Mouse (Mus musculus) embryo, embryonic 9.5 days (tissue): ENCODE data around the gene Ctdnep1.

ENCODE experiments used
- DNase-seq: peaks from one replicate; pipeline ENCODE4 v3.0.0-alpha.2; 2017; ENCODE audit errors: extremely low spot score

Gene Ctdnep1

DNA sequence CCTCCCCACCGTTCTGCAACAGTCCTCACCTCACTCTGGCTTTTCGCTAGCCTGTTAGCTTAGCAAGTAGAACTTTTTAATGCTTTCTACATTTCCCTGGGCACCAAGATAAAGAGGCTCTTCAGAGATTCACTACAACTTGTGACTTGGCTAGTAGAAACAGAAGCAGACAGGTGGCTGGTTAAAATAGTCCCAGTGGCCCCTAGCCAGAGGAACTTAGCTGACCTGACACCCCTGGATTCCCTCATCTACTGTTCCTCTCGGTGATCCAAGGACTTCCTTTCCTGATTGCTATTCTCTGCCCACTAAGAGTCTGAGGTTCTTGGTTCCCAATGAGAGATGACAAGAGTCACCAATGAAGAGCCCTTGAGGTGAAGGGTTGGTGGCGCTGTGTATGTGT lies 2.4 kb downstream of the Ctdnep1 start:
- DNase-seq = no peak

GRCm38 (mm10) chr11:69984431-69984830 lies 3.5 kb downstream of the Ctdnep1 start:
- no peak for DNase-seq

DNA sequence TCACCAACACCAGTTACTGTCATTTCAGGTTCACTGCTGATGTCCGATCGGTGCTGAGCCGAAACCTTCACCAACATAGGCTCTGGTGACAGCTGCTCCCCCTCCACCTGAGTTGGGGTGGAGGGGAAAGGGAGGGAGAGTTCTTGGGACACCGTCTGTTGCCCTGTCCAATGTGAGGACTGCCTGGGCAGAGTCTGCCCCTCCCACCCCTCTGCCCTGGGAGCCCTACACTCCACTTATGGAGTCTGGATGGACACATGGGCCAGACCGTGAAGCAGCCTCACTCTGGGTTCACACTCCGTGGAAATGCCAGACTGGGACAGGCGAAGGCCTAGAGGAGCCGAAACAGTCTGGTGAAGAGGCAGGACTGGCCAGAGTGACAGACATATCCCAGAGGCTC lies 9.0 kb downstream of the Ctdnep1 start:
- no peak for DNase-seq

- peak; percentile 95 for DNase-seq
Observed at GRCm38 (mm10) chr11:69990850-69991691, 10.1 kb downstream of the Ctdnep1 start, which contains the start of gene Gabarap. Gene Gabarap (plus strand): TSS chr11:69991143.

DNA sequence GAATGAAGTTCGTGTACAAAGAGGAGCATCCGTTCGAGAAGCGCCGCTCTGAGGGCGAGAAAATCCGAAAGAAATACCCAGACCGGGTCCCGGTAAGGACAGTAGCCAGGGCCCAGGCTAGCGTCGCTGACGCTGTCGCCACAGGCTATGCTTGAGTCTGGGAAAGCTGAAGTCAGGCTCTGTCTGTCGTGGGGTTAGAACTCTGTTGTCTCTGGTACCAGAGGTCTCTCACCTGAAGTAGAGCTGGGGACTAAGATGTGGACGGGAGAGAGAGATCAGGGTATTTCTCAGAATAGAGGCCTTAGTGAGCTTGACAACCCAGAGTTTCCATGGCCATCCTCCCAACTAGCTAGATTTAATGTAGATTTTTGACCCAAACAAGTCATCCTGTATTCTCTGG lies 10.8 kb downstream of the Ctdnep1 start:
- no peak for DNase-seq

DNA sequence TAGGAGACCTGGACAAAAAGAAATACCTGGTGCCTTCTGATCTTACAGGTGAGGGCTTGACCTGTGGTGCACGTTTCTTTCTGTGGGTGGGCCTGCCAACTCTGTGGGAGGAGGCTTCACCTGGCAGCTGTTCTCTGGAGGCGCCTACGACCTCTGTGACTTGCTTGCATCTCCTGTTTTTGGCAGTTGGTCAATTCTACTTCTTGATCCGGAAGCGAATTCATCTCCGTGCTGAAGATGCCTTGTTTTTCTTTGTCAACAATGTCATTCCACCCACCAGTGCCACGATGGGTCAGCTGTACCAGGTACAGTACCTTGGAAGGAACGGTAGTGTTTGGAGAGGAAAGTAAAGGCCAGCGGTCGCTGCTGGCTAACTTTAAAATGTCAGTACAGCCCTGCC lies 11.4 kb downstream of the Ctdnep1 start:
- no peak for DNase-seq

GRCm38 (mm10) chr11:69992932-69993331 lies 12.0 kb downstream of the Ctdnep1 start:
- DNase-seq = no peak

GRCm38 (mm10) chr11:69994401-69995090 lies 13.6 kb downstream of the Ctdnep1 start:
- DNase-seq = no peak

DNA sequence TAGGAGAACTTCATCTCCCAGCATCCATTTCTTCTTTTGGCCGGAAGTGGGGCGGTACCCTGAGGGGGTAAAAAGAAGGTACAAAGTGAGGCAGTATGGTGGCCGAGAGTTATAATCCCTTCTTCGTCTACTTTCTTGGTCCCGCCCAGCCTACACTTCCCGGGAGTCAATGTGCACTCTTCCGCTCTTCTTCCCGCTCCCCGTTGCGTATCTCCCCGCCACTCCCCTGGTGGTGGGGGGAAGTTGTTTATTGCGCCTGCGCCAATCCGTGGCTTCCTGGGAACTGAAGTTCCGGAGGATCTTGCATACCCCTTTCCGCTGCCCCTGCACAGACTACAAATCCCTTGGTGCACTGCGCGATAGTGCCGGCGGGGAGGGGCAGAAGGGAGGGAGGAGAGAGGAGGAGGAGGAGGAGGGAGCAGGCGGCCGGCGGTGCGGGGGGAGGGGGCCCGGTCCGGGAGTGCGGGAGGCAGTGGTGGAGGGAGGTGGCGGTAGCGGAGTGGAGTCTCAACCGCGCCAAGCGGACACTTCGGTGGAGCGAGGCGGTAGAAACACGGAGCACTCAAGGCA lies 14.5 kb downstream of the Ctdnep1 start, which contains the start of gene Phf23:
Gene Phf23, plus strand, starts transcription at position 387 of the 570 bp plus-strand sequence.
- peak; percentile 99 for DNase-seq

DNA sequence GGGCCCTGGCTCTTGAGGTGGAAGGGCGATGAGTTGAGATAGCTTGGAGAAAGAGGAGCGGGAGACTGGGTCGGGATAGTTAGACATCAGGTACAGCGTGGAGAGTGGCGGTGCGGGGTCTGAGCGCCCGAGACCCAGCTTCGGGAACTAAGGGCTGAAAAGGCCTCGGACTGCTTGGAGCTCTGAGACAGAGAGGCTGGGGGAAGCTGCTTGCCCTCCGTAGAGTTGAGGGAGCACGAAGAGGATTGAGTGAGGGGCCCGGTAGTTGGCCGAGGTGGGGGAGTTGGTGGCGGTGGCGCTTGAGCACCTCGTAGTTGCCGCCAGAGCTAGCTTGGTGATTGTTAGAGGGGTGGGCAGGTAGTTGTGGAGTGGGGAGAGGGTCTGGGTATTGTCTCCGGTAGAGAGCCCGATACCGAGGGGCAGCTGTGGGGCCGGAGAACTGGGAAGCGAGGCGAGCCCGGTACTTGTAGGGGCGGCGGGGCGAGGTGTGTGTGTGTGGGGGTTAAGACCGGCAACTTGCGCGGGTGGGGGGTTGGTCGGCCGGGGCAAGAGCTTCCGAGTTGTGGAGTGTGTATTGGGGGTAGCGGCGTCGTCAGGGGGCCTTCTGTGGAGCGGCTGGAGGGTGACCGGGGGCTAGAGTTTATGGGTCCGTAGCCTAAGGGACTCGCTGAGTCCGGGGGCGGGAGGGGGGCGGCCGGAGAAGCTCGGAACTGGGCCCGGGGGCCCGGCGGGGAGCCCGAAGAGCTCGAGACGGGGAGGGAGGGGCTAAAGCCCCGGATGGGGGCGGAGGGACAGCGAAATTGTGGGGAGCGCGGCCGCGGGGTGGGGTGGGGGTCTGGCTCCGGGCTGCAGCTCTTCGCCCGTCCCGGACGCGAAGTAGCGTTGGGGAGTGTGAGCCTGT lies 15.5 kb downstream of the Ctdnep1 start:
- no peak for DNase-seq

GRCm38 (mm10) chr11:69997070-69997509 lies 16.1 kb downstream of the Ctdnep1 start:
- peak; percentile 94 for DNase-seq

GRCm38 (mm10) chr11:69998567-69999491 lies 17.9 kb downstream of the Ctdnep1 start:
- no peak for DNase-seq

- no peak for DNase-seq
Observed at GRCm38 (mm10) chr11:69999666-70000065, 18.7 kb downstream of the Ctdnep1 start.

GRCm38 (mm10) chr11:70000396-70000898 lies 19.5 kb downstream of the Ctdnep1 start, which contains the start of gene Dvl2:
Gene Dvl2 (plus strand): TSS chr11:70000595.
- peak; percentile 94 for DNase-seq

- DNase-seq = no peak
Observed at GRCm38 (mm10) chr11:70001159-70001558, 20.2 kb downstream of the Ctdnep1 start.

DNA sequence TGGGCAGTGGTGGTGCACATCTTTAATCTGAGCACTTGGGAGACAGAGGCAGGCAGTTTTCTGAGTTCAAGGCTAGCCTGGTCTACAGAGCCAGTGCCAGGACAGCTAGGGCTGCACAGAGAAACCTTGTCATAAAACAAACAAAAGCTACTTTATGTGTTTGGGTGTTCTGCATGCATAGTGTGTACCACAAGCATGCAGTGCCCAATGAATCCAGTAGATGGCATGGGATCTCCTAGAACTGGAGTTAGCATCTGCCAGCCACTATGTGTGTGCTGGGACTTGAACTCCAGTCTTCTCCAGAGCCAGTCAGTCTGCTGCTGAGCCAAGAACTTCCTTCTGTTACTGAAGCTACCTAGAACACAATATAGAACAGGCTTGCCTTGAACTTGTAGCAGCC lies 20.9 kb downstream of the Ctdnep1 start:
- DNase-seq = no peak

DNA sequence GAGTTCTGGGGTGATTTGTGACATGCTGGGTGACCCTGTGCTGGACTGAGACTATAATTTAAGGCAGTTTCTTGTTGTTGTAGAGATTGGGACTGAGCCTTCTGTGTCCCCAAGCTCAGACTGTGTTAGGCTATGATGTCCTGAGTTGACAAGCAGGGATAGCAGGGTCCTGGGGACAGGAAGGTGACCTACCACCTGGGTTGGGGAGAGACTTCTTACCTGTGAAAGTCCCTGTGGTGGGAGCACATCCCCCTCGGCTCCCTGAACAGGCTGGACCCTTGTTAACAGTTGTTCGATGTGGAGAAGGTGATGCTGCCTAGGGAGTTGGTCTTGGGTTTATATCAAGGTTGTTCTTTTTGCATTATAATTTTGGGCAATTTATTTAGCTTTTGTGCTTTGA lies 21.5 kb downstream of the Ctdnep1 start:
- no peak for DNase-seq

DNA sequence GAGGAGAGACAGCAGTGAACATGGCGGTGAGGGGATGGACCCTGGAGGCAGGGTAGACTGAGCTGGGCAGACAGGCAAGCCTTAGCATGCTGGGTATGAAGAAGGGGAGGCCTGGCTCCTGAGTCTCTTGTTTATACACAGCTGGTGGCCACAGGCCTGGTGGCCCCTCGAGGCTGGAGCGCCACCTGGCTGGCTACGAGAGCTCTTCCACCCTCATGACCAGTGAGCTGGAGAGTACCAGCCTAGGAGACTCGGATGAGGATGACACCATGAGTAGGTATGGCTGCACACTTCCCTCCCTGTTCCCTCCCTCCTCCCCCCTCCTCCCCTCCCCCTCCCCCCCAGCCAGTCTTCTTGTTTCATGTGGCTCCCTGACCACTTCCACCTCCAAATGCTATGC lies 24.6 kb downstream of the Ctdnep1 start:
- DNase-seq = no peak

- no peak for DNase-seq
Observed at GRCm38 (mm10) chr11:70010033-70010432, 29.1 kb downstream of the Ctdnep1 start.

GRCm38 (mm10) chr11:70010548-70010947 lies 29.6 kb downstream of the Ctdnep1 start:
- DNase-seq = no peak
